Mouse (Mus musculus) C2C12 (cell line): ENCODE measurements at regions not wholly inside any gene's neighbourhood (a gene's known extent, or its start where the extent isn't known, plus 50 kb on each side); places are given as distances from the start of the nearest gene placed in this dataset.

Source experiments
- CEBPB ChIP-seq: IDR thresholded peaks from one replicate; pipeline ENCODE4 v1.6.1; 2011; ENCODE audit warnings: low read depth, mild to moderate bottlenecking, control low read depth, moderate library complexity
- CTCF ChIP-seq: IDR thresholded peaks from one replicate; pipeline ENCODE4 v1.5.1; 2011; ENCODE audit not compliant: control insufficient read depth, insufficient read depth, insufficient read length
- MAX ChIP-seq: IDR thresholded peaks from one replicate; pipeline ENCODE4 v1.6.1; 2011; ENCODE audit warnings: mild to moderate bottlenecking, control low read depth
- MYOD1 ChIP-seq: IDR thresholded peaks from one replicate; pipeline ENCODE4 v1.6.1; 2011; ENCODE audit warnings: low read depth; ENCODE audit not compliant: control insufficient read depth, insufficient read length
- MYOG ChIP-seq: IDR thresholded peaks from one replicate; pipeline ENCODE4 v1.6.1; 2011; ENCODE audit not compliant: control insufficient read depth, insufficient read length; ENCODE audit errors: extremely low read depth
- USF1 ChIP-seq: IDR thresholded peaks from one replicate; pipeline ENCODE4 v1.6.1; 2011; ENCODE audit warnings: low read depth, mild to moderate bottlenecking, control low read depth, moderate library complexity

DNA sequence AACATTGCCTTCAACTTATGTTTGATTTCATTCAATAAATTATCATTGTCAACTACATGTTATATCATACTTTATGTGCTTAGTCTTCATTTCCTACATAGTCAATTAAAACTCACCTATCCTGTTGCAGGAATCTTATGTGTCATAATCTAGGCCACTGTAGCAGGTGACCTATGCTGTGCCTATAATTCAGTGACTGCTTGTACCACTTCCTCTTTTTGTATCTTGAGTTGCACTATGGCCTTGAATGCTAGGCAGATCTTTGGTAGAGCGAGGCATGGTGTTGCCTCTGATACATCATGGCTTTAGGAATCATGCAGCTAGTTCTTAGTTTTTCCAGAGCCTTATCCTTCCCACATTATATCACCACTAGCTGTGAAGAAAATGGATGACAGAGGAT, 682.8 kb downstream of the Lrriq3 start:
- TF ChIP-seq CTCF (no peak), USF1 (no peak), MYOG (no peak), CEBPB (no peak), MYOD1 (no peak), MAX (no peak)
